Mouse (Mus musculus): ENCODE data around the gene Umps.

Umps gene

DNA sequence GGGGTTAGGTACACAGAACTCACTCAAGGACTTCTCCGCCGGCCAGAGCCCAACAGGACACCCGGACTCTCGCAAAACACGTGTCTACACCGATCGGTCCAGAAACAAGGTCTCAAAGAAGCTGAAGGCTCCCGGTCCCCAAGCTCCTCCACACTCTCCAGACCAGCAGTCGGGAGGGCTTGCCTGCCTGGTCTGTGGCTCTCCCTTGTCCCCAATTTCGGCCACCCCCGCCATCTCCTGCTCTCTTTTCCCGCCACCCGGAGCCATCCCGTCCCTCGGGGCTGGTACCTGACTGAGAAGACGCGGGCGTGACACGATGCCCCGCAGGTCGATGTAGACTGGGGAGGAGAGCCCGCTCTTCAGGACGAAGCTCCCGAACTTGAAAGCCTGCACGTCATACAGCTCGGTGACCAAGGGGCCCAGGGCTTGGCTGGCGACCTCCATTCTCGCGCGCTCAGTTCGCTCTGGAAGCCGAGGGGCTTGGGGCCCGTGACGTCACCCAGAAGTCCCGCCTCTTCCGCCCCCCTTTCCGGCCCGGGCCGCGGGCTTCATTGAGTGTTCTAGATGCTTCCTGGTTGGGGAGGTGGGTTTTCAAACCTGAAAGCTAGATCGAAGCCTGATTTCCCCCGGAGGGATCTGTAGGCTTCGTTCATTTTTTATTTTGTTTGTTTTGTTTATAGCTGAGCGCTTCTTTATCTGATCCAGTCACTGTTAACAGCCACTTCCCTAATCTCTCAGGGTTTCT, at the start of gene Umps:
Umps (minus strand) TSS at position 501 of the 745 bp plus-strand sequence.
- peak; percentile 89 for DNase-seq

DNA sequence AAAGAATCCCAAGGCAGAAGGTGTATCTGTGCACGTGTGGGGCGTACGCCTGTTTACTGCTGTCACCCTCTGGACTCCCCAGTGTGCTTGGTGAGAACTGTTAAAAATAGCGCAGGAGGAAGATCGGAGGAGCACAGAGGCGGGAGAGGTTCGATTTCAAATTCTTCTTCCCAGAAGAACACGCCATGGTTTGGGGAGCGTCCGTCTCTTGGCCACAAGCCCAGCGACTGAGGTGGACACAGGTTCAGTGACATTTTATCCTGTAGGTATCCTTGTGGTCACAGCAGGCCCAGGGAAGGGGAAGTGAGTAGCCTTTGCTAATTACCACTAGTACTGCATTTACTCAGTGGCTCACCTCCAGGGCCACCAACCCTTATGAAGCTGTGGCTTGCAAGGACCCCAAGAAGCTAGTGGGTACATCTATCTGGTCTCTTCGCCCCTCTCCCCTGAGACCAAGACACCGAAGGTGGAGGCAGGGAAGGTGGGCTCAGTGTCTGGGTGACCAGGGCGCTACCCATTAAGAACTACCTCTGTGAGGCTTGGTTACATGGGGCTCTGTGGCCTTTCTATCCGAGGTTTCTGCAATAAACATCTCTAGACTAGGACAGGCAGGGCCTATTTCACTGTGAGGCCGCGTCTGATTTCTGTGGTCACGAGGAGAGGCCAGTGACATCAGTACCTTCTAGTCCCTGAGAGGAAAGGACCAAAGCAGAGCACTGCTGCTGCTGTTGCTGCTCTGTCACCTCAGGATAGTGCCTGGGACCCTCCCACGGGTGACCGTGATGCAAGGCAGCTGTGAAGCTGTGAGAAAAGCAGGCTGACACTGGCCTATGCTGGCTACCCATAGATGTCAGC, 45.4 kb upstream of the Umps start:
- DNase-seq = no peak

DNA sequence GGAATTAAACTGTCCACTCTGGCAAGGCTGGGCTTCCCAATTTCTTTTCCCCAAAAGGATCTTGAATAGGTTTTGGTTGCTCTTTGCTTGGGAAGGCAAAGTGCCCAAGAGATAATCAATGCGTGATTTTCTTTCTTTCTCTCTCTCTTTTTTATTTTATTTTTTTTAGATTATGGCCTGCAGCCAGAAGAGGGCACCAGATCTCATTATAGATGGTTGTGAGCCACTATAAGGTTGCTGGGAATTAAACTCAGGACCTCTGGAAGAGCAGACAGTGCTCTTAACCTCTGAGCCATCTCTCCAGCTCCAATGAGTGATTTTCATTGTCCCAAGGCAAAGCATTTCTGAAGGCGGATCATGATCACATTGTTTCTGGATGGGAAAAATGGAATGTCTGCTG, 42.7 kb upstream of the Umps start:
- DNase-seq = no peak

DNA sequence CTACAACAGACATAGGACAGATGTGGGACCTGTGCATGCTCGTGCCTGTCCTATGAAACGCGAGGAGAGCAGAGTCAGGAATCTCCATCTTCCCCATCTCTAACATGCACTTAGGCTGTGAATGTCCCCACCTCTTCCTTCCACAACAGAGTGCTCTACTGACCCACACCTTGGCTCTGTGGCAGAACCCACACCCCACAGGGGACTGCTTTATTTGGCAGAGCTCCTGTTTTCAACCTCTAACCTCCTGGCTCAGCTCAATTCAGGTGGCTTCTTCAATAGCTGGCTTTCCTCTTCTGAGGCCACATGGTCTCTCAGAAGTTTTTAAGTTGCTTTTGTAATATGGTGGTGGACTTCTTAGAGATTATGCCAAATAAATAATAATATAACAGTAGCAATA, 39.1 kb upstream of the Umps start:
- no peak for DNase-seq

DNA sequence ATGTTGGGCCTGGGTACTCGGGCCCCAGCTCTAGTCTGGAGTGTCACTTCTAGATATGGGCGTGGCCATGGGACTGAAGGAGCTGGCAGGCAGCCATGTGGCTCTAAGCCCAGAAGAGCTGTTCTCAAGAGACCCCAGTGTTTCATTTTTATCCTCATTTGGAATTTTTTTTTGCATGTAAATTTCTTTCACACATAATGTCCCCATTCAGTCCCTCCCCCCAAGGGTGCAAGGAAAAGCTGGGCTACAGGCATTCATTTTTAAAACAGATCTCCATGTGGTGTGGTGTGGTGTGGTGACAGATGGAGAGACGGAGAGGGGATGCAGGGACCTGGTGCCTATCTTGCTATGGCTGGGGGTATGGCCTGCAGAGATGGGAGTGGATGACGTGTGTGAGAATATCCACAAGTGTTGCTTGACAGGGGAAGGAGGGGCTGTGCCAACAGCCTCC, 37.3 kb upstream of the Umps start:
- DNase-seq = peak; percentile 59

DNA sequence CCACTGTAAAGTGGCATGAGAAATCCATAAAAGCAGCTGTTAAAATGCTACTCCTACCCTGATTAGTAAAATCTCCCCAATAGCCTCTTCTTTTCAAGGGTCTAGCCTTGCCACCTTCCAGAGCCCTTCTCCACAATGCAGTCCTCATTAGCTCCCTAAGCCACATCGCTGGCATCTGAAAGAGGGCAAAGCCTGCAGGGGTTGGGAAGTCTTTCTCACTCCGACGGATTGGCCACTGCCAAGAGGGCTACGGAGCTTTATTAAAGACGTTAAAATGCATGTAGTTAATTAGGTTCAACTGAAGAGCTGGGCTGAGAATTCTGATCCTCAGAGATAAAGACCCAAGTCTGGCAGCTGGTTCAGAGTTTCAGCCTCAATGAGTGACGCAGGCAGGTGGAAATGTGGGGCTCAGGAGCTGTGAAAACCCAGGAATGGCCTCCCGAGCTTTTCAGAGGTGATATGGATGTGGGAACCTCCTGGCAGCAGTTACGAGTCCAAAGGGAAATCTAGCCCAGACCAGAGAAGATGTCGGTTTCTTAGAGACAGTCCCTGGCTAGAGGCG, 36.8 kb upstream of the Umps start:
- no peak for DNase-seq

DNA sequence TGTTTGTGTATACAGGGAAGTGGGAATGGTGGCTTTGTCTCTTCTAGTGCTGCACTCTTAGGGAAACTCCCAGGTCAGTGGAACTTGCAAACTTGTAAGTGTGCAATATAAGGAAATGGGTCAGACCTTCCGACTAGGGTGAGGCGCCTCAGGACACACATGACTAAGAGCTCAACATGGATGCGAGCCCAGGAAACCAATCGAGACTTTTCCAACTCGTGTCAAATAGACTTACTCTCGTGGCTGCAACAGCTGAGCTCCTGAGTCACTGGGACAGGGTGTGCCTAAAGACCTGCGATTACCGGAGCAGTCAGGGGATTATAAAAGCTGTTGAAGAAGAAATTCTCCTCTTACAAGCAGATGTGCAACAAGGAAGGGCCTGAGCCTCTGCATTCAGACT, 33.9 kb upstream of the Umps start:
- peak; percentile 66 for DNase-seq

DNA sequence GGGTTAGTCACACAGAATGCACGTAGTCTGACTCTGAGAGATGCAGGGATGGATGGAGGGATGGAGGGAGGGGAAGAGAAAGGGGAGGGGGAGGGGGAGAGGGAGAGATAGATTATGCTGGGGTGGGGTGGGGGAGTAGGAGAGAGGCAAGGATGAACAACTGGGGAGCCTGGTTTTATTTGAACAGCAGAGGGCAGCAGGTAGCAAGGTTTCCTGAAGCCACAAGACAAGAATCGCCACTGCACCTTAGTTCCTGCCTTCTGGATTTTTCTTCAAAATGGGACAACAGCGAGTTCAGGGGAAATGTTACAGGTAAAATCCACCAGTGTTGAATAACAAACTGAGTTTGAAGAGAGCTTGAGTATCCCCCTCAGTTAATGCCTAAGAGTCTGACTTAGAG, 32.5 kb upstream of the Umps start:
- DNase-seq = peak; percentile 80

DNA sequence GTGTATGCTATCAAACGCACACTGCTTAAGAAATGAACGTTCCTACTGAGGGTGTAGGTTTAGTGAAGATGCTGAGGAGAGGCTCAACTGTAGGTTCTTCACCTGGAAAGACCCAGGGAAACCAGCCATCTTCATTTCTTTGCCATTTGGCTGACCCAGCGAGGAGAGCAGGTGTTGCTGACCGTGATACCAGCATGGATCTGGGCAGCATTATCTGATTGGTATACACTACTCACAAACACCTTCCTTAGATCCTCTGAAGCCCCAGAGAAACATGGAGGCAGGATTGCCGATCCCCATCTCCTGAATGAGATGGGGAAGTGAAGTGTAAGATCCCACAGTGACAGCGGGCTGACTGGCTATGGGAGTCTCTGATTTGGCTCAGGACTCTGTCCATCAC, 31.2 kb upstream of the Umps start:
- DNase-seq = no peak

DNA sequence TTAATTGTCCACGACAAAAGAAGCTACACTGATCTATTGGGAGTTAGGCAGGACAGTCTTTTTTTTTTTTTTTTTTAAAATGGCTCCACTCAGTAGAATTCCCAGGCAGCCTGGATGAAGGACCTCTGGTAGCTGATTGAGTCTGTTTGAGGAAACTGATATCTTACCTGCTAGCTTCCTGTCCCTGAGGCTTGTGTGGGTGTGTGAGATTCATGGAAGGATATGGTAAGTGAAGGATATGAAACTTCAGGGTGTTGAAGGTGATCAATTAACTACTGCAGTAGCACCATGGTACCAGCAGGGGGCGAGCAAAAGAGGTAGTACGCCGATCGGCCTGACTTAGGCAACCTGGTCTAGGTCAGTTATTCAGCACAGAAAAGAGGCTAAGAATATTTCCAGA, 29.2 kb upstream of the Umps start:
- peak; percentile 81 for DNase-seq

DNA sequence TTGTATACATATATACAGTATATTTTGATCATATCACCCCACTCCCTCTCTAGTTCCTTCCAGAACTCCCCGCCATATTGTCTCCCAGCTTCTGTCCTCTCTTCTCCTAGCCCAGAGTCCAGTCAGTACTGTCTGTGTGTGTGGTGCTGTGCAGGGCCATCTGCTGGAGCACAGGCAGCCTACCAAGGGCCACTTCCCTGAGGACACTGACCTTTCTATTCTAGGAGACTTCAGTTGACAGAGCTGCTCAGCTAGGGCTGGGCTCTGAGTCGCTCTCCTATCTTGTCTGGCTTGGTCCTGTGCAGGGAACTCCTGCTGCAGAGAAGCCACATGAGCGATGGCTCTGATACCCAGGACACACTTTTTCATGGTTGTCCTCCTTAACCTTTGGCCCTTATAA, 28.7 kb upstream of the Umps start:
- no peak for DNase-seq

DNA sequence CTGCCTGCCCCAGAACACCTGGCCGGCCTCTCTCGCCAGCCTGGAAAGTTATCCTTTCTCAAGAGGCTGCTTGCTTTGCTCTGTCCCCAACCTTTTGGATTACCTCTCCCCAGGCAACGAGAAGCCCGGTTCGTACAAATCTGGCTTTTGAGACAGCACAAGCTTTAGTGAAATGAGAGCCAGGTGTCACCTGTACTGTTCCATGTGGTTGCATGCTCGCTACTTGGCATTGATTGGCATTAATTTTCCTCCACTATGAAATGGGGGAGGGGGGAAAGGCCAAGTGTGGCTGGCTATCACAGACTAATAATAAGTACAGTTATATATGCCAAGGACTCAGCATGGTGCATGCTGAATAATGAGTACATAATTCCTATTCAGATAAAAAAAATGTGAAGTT, 27.5 kb upstream of the Umps start:
- no peak for DNase-seq

DNA sequence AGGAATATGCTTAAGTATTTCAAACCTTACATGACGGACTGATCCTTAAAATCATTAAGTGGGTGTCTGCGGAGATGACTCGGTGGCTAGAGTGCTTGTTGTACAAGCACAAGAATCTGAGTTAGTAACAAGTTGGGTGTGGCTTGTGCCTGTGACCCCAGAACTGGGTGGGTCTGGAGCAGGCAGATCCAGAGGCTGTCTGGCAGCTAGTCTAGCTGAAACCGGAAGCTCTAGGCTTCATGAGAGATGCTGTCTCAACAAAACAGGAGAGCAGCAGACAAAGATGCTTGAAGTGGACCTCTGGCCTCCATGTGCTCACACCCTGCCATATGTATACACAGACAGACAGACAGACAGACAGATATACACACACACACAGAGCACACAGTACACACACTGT, 23.9 kb upstream of the Umps start:
- DNase-seq = no peak

DNA sequence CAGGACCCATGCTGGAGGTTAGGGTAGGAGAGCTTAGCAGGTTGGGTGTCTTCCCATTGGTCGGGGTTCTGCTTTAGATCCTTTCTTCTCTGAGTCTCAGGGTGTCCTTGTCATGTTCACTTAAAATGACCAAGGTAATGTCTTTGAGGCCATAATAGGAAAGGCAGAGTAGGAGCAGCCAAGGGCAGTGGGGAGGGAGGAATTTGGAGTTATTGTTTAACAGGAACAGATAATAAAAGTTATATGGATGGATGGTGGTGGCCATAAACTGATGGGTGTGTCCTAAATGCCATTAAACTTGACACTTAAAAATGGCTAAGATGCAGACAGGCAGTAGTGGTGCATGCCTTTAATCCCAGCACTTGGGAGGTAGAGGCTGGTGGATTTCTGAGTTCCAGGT, 22.3 kb upstream of the Umps start:
- DNase-seq = no peak

DNA sequence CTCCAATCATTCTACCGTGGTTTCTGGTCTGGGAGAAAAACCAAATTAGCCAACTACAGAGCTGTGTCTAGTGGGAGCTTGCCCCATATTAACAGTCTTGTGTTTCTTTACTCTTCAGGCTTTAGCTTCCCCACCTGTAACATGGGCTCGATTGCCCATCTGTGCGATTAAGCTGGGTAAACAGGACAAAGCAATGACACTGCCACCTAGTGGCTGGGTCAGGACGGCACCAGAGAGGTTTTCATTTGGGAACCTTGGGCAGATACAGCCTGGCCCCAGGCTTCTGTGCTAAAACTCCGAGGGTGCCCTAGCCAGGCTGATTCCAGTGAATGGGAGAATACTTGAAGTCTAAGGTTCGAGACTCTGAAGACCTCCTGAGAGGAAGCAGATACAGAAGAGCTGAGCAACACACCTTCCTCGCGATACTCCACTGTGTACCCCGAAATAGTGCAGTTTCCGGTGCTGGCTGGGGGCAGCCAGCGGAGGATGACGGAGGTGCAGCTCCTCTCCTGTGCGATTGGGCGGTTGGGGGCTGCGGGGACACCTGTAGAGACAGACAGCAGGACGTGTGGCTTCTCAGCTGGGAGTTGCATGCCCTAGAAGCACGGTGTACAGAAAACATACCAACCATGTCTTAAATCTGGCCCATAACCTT, 21.6 kb upstream of the Umps start:
- DNase-seq = peak; percentile 78

DNA sequence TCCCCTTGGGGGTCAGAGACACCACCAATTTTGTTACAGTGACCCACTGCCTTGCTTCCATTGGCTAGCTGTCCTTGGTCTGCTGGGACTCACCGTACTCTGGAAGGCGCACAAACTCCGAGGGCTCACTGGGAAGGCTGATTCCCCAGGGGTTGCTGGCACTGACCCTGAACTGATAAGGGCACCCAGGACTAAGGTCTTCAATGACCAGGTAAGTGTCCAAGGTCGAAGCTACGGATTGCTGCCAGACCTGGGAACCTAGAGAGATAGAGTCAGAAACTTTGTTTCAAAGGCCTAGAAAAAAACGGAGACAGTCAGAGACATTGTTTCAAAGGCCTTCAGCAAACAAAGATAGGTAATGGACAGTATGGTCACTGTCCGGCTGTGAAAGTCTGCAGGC, 20.2 kb upstream of the Umps start:
- no peak for DNase-seq

DNA sequence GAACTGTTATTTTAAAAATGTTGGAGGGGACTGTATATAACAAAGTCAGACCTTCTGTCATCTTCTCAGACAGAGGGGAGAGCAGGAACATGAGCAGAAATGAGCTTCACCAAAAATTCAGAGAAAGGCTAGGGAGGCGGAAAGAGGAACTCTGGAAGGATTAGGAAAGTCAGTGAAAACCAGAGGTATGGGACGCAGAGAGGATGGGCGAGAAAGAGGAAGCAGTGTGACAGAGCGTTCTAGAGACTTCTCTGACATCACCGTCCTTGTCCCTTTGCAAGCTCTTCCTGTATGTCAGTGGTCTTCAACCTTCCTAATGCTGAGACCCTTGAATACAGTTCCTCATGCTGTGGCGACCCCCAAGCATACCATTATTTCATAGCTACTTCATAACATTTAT, 18.5 kb upstream of the Umps start:
- DNase-seq = no peak

DNA sequence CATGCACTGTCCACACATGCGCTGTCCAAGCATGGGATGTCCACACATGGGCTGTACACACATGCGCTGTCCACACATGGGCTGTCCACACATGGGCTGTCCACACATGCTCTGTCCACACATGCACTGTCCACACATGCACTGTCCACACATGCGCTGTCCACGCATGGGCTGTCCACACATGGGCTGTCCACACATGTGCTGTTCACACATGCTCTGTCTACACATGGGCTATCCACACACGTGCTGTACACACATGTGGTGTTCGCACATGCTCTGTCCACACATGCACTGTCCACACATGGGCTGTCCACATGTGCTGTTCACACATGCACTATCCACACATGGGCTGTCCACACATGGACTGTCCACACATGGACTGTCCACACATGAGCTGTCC, 16.9 kb upstream of the Umps start:
- DNase-seq = no peak

DNA sequence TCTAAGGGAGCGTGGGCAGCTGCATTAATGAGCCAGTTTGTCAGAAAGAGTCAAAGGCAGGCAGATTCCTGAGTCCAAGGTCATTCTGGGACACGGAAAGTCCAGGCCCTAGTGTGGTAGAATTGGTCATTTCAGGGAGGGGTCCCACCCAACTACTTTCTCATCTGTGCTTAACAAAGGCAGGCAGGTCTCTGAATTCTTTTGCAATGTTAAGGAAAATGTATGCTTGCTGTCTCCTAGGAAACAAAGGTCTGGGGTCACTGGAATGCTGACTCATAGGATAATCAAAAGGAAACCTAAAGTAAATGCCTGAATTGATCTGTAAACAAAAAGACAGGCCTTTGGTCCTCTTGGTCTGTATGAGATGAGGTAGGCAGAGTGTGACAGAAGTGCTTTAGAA, 13.0 kb upstream of the Umps start:
- no peak for DNase-seq

DNA sequence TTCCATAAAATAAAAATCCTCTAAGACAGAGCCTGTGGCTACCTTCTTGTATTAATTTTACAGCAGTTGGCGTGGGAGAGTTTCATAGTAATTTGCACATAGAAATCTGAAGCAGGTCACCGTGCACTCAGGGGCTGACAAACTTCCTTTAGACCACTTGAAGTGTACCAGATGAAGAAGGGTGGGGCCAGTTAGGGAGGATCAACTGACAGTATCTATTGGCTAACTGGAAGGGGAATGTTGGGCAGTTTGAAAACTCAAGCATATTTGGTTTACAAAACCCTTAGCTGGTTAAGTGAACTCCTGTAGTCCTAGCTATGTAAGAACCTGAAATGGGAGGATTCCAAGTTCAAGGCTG, 424 bp upstream of the Umps start:
- peak; percentile 32 for DNase-seq

DNA sequence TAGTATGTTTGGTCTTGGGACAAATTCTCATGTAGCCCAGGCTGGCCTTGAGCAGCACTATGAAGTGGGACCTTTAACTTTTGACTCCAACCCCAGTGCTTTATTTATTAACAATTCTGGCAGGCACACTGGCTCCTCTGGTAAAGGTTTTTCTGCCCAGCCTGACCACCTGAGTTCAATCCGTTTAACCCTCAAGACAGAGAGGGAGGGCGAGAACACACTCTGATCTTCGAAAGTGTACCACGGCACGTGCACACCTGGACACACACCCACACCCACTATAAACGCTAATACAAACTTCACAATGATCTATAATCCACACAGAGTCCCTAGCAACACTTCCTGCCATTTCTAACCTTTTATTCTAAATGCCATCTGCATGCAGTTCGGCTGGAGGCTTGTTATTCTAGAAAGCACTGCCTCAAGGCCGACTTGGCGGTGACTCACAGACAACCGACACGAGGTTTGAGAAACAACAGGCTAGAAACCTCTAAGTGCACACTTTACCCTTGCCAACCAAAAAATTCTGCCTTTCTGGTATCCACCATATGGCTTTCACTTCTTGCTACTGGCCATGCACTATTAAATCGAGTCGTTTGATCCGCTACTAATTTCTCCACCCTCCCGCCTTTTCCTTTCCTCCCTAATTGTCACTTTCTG, 830 bp downstream of the Umps start:
- DNase-seq = no peak

DNA sequence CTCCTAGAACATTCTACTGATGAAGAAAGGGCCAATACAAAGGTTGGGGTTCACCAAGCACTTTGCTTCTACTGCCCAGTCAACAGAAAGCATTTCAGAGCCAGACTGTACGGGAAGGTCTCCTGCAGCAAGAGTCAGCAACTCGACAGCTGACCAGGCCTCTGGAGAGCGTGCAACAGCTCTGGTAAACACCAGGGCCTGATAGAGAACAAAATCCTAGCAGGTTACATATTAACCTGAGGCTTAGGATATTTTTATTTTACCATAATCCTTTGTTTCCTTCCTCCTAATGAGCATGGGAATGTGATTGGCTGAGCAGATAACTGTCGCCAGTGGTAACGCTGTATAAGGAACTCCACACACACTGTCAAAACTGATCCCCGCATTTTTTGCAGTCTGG, 3.3 kb downstream of the Umps start:
- DNase-seq = no peak

DNA sequence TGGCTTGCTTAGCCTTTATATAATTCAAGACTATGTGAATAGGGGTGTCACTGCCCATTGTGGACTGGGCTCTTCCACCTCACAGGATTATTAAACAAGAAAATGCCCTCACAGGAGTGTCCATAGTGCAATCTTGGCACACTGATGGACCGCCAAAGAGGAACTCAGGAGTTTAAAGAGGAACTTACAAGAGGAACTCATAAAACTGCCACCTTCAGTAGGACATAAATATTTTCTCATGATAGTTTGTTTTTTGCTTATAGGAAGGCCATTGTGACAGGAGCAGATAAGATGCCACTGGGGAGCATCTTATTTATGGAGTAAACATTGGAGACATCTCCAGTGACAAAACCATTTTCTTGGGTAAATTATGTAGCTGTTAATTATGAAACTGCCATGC, 12.0 kb downstream of the Umps start:
- DNase-seq = peak; percentile 32

Measured in lung, postnatal 36 days (tissue).